Mouse (Mus musculus): Measurements from ENCODE around the gene Mrtfa.
A peak's percentile ranks its signal among the peaks of the same experiment; 100 is the strongest.

Mrtfa gene

DNA sequence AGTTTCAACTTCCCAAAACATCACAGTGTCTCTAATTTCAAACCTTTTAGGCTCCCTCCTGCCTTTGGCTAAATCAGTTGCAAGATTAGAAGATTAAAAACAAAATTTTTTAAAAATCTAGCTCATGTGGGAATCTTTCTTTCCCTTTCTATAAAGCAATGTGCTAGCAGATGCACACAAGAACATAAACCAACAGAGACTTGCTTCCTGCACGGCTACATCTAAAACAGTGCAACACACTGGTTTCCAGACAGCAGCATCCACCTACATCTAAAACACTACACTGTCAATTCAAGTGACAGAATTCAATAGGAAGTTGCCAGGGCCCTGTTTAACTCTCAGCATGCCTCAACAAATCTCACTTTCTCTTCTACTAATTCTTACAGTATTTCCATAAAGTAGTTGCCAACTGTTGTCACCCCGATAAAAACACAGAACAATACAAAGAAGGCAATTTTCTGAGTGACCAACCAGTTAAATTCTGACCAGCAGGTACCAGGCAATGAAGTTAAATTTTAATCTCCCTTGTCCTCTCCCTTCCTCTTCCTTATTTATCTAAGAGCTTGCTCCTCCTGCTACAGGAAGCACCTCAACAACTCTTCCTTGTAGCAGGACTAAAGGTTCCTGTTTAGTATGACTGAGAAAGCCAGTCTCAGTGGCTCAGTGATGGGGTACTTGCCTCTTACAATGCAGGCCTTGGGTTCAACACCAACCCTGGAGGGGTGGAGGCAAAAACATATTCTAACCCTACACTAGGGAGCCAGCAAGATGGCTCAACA is 35.5 kb downstream of the Mrtfa start:
- no peak for DNase-seq

DNA sequence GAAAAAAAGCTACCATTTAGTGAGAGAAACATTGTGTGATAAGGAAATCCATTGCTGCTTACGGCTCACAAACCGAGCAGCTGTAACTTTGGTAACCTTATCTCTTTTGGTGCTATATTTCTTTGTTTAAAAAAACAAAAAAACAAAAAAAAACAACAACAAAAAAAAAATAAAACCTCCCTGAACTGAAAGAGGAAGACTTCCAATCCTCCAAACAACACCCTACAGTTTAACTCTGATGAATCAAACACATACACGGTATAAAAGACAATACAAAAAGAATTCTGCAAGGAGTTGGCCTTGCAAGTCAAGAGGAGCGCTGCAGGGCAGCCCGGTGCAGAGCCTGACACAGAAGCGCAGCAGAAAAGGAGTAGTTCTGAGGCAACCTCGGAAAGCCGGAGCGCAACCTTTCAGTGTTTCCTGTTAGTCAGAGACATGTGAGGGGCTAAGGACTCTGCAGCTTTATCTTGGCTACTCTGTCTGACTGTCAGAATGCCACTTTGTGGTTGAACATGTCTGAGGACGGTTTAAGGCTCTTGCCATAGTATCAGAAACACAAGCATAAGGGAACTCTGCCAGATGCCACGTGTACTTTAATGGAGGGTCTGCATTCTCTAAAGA is 48.5 kb downstream of the Mrtfa start:
- no peak for DNase-seq

DNA sequence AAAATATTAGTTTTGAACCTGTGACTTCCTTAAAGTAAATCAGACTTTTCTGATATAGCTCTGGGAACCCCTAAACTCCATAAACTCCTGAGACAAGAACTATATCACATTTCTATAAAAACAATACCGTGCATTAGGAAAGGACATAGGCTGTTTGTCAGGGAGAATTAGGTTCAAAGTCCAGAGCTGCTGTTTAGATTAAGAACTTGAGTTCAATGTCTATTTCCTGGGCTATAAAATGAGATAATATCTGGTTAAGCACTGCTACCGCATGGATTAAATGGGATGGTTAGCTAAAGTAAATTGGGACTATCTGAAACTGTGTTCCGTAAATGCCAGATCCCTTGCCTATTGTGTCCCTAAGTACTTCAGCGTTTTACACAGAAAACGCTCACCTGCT is 50.6 kb downstream of the Mrtfa start:
- DNase-seq = no peak

DNA sequence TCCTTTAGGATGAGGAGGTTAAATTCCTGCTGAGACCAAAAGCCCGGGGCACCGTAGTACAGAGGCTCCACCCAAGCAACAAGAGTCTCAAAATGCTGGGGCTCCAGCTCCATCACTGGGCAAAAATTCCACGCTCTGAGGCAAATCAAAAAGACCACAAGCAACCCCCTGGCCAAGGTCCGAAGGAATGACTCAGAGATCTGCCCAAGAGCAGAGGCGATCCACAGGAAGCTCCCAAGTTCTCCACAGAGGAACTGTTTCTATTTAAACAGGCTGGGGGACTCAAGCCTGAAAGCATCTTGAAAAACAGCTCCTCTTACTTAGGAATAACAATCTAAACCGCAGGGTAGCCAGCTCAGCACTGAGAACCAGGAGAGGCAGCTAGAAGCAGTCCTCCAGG is 53.3 kb downstream of the Mrtfa start:
- no peak for DNase-seq

DNA sequence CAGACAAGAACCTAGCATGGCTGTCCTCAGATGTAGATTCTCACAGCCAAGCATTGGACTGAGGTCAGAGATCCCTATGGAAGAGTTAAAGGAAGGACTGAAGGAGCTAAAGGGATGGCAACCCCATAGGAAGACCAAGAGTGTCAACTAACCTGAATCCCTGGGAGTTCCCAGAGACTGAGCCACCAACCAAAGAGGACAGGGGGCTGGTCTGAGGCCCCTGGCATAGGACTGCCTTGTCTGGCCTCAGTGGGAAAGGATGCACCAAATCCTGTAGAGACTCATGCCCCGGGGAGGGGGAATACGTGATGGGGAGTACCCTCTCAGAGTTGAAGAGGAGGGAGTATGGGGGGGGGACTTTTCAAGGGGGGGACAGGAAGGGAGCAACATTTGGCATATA is 56.8 kb downstream of the Mrtfa start:
- DNase-seq = no peak

DNA sequence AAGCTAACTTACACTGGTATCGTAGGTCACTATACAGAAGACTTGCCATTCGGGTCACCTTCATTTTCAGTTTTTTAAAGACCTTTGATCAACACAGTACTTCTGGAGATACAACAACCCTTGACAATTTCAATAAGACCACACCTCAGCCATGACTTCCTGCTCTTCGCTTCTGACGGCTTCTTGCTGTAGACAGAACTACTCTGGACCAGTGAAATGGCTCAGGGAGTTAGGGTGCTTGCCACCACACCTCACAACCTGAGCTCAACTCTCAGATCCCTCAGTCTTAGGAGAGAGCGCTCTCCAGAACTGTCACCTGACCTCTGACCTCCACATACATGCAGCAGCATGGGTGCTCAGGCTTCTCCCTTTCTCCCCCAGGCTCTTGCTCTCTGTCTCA is 59.4 kb downstream of the Mrtfa start:
- DNase-seq = no peak

DNA sequence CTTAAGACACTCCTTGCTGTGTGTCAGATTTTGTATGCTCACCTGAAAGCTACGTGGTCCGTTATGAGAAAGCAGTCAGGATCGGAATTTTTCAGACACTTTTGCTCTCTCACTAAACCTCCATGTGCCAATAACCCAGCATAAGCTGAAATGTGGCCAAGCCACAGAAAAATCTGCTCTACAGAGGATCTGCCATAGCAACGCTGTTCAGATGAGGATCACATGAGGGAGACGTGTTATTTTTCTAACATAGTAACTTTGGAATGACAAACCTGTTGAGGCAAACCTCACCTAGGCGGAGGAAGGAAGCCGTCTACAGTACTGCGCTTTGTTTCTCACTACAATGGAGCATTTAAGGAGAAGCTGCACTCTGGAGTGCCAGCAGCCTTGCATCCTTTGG is 60.6 kb downstream of the Mrtfa start:
- DNase-seq = no peak

DNA sequence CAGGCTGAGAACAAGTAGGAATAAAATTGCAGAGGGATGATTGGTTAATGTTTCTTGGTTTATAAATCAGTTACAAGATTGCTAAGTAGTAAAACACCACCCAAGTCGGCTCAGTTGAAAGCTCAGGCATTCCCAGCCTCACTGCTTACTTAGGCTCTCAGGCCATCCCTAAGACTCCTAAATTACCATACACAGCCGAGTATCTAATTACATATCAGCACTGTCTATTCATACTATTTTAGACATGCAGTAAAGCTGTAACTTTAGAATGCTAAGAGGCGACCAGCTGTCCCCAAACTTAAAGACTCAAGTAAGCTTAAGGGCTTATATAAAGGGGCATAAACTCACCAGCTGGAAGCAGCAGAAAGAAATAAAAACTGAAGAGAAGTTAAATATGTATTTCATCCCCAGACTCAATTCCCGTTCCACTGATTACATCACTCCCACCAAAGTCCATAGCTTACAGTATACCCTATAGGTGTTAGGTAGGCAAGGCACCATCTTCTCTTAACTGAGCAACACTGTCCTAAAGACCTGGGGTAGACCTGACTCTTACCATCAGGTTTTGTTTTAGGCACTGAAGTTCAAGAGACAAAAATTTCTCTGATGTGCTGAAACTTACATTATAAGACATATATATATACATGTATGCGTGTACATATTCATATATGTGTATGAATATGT is 62.3 kb downstream of the Mrtfa start:
- no peak for DNase-seq

DNA sequence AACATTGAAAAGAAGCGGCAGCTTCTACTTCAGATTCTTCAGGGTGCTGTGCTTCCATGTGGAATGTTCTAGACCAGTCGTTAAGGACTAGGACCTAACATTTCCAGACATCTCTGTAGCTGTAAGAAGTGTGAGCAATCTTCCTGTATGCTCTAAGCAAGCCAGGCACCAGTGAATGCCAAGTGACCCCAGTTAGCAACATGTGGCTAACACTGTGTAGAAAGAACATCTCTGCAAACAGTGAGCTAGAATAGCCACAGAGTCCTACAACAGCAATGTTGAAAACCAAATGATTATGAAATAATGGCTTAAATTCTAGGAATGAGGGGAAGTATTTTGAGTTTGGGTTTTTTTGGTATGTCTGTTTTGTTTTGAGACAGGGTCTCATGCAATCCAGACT is 66.3 kb downstream of the Mrtfa start:
- DNase-seq = no peak

DNA sequence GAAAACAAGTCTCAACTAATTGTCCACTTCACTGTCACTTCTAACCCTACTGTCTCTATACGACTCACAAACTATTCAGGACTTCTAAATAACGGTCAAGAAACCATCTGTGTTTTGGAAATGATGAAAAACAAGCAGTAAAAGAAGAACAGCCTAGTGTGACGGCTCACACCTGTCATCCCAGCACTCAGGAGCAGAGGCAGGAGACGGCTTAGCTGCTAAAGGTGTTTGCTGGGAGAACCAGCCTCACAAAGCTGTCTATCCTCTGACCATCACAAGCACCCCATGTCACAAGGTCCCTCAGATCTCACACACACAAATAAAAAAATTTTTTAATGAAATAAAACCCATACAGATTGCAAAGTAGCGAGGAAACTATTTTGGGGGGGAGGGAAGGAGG is 67.4 kb downstream of the Mrtfa start:
- no peak for DNase-seq

DNA sequence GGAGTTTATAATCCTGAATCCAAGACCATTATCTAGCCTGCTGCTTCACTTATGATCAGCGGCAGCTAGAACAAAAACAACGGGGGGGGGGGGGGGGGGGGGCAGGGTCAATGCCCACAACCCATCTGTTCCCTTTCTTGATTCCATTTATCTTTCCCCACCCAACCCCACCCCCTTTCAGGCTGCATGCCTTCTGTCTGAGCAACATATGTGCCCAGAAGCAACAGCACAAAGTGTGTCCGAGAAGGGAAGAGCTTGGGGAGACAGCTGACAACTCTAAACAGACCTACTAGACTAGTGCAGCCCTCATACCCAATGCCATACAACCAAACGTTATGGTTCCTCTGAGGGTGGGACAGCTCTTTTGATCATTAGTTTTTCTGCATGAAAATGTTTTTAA is 68.0 kb downstream of the Mrtfa start:
- peak; percentile 78 for DNase-seq

DNA sequence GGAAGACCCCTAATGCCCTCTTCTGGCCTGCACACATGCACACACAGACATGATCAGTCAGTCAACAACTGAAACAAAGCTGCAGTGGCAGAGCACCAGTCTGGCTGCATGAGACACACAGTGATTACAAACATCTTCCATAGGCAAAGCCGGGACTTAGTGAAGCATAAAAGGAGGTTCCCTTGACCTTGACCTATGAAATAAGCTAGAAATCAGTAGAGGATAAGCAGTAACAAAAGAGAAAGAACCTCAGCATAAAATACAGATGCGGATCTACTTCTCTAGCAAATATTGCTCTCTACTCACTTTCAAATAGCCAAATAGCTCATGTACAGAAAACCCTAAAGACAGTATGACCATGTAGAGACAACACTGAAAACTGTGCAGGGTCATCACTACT is 68.5 kb downstream of the Mrtfa start:
- DNase-seq = peak; percentile 48

DNA sequence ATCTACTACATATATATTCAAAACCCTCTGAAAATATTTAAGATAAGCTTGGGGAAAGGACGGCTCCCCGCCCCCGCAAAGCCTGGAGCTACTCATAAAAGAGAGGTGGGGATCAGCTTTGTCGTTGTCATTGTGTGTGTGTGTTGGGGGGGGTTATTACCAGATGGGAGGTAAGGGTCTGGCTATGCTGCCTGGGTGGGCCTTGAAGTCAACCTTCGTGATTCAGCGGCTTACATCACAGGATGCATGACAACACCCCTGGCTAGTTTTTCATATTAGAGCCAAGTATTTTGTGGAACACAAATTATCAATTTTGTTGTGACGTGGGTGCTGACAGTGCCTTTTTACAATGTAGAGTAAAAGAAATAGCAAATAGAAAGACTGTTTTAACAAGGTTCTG is 69.6 kb downstream of the Mrtfa start:
- no peak for DNase-seq

DNA sequence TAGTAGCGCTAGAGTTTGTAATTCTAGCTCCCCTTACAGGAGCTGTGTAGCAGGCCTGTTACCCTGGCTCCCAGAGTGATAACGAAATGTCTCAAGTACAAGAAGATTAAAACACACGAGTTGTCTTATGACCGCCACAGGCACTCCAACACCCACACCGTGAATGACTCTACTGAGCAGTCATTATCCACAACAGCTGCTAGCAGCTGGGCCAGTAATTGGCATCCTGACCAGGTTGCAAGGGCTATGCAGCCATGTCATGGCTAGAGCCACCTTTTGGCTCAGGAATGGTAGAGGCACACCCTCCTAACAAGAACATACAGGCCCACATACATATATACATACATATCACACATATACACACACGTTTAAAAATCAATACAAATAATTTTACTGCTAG is 70.4 kb downstream of the Mrtfa start:
- DNase-seq = no peak

DNA sequence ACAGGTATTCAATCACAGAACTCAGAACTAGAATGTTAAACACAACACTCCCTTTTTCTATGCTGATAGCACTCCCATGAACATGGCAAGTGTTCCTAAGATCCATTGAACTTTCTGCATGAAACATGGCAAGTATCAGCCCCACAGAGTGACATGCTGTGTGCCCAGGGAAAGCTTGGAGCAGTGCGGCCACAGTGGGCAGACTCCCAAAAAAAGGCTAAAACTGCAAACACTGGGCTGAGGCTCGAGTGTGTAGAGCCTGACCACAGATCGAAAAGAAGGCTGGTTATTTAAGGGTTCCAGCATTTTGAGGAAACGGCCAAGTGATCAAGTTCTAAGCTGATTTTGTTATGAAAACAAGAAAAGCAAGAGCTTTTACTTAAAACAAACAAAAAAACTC is 72.3 kb downstream of the Mrtfa start:
- DNase-seq = no peak

DNA sequence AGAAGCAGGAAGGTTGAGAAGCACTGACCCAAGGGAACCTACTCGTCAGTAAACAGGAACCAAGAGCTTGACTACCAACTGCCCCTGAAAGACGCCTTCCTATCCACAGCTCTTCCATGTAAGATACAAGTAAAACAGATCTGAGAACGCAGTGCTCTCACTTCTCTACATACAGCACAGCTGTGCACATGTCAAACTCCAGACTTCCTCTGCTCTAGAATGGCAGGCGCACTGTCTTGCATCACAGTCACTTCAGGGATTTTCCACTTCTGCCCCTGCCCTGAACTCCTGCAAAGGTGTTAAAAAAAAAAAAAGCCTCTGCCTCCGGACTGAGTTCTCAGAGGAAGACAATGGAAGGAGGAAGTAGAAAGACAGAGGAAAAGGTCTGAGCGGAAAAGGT is 78.0 kb downstream of the Mrtfa start:
- DNase-seq = no peak

DNA sequence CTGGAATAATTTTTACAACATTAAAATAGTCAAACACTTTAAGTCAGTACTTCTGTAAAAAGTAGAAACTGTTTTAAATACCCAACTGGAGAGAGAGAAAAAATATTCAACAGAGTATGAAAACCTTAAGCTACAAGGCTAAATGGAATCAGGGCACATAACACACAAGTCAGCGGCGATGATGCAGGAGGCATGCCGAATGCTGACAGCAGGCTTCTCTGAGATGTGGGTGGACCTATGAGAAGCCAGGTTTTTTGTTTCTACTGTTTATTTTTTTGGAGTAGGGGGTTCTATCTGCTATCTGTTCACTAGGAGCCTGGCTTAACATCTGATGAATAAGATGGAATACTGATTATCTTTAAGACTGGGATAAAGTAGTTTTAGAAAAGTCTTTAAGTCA is 80.2 kb downstream of the Mrtfa start:
- DNase-seq = no peak

DNA sequence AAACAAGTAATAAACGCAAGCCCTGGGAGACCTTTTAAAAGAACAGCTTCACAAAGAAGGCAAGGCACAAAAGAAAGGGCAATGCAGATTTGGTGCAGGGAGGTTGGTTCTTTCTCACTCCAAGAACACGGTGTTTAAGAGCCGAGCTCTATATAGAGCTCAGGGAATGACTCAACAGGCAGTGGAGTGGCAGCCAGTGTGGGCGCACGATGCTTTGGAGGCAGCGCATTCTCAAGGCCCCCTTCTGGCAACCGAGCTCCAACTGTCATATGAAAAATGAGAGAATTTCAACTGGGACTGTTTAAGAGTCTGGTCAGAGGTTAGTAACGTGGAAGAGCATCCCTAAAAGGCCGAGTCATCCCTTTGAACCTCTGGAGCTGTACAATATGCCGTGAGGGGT is 84.6 kb downstream of the Mrtfa start:
- DNase-seq = no peak

DNA sequence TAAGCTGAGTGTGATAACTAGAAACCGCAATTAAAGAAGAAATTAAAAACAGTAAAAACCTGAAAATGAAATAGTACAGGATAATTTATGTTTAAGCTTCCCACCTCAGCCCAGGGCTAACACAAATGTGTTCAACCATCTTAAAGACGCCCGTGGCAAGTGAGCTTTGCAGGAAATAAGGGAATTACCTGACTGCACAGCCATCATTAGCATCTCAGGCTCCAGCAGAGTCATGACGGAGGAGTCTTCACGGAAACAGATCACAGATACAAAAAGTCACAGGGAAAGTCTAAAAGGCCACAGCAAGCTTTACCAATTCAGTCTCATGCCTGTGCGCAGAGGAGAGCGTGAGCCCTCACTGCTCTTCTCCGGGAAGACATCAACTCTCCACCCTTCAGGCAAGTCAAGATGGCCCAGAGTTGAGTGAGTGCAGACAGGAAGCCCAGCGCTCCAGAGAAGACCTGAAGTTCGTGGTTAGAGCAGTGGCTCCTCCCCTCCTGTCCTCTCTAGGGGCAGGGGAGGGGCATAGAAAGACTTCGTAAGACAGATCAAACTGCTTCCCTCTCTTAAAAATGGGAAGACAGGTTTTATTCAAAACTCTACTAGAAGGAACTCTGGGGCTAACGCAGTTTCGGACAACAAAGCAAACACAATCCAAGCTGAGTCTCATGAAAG is 85.8 kb downstream of the Mrtfa start:
- DNase-seq = no peak

DNA sequence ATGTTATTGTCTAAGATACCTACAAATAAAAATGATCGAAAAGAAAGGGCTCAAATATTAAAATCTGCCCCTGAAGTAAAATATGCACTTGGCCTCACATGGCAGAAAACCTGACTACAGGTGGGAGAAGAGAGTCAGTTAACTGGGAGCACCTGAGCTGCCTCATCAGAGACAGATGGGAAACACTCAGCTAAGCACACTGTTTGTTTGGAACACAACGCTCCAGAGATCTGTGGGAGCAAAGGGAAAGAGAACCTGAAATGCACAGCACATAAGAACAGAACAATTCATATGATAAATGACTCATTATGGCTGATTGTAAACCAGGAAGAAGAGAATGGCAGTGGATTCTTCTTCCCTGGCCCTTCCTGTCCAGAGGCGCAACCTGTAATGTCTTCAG is 87.1 kb downstream of the Mrtfa start:
- no peak for DNase-seq

DNA sequence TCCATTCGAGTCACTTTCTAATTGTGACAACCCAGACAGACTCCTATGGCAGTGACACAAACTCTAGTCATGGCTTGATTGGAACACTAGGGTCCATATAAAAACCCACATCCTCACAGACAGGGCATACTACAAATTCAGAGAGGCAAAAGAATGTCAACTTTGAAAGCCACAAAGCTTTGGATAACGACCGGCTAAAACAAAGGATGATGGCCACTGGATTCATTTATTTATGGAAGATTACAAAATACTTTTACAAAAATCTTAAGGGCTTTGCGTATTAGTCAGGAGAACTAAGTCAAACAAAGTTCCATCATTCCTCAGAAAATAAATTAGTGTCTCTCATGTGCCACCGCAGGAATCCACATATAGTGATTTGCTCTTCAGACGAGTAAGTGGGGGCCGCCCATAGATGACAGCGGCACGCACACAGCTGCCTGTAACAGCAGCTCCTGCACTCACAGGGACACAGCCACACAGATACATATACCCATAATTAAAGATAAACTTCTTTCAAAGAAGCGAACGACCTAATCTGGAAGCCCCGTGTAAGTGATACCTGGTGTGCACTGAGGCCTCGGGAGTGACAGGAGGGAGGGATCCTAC is 88.2 kb downstream of the Mrtfa start:
- no peak for DNase-seq

DNA sequence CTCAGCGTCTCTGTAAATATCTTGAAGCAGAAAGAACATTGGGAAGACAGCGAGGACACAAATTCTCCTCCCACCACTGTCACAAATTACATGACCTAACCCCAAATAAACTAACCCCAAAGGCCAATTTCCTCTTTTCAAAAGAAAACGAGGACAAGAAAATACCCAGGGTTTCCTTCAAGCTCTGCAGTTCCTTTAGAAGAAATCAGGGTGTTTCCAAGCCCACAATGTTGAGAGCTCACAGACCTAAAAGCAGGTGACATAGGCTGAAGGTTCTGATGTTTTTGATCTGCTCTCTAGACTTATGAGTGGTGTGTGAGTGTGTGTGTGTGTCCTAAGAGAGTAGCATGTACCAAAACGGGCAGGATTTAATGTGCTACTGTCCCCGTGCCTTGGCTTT is 89.2 kb downstream of the Mrtfa start:
- no peak for DNase-seq

DNA sequence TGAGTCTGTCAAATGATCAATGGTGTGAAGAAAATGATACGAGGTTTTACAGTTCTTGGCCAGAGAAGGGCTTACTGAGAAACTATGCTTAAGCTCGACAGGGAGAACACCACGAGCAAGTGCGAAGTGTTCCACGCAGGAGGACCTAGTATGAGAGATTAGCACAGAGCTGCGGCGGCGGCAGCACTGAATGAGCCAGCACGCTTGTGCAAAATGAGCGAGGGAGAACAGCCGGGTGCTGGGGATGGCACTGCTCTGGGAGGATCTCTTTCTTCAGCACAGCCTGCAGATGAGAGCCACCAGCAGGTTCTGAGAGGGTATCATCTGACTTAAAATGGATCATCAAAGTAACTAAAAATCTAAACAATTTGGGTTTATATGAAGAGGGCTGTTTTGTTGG is 91.3 kb downstream of the Mrtfa start:
- no peak for DNase-seq

Data from retina, postnatal 1 day (tissue).